Mouse (Mus musculus): ENCODE measurements at regions not wholly inside any gene's neighbourhood (a gene's known extent, or its start where the extent isn't known, plus 50 kb on each side); places are given as distances from the start of the nearest gene placed in this dataset.

DNA sequence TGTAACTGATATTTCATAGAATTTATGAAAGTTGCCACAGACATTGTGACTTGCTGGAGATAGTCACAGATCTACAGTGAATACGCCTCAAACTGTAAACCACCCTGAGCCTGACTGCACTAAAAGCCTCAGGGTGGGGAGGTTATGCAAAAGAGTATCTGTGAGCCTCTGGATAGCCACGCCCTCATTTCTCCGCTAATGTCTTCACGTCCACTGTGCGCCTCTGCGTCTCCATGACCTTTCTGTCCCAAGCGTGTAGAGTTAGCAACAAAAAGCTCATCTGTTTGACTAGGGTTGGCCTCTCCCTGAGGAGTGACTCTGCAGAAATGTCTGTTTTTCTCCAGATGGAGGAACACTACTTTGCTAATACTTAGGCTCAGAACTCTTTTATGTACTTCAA, 170.8 kb upstream of the Gm49356 start:
- no peak for DNase-seq

DNA sequence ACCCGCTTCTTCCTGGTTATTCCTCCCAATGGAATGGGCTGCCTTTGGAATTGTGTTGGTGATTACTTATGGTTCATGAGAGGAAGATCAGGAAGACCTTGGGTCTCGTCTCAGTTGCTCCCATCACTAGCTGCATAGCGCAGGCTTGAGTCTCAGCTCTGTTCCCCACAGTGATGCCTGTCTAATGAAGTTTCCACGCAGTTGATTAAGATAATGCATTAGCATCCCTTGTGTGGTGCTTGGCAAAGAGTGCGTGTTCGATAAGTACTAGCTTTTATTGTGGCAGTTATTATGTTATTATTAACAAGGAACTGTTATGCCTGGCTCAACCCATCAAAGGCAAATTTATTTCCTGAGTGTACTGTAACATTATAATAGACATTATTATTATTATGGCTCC, 169.7 kb upstream of the Gm49356 start:
- no peak for DNase-seq

DNA sequence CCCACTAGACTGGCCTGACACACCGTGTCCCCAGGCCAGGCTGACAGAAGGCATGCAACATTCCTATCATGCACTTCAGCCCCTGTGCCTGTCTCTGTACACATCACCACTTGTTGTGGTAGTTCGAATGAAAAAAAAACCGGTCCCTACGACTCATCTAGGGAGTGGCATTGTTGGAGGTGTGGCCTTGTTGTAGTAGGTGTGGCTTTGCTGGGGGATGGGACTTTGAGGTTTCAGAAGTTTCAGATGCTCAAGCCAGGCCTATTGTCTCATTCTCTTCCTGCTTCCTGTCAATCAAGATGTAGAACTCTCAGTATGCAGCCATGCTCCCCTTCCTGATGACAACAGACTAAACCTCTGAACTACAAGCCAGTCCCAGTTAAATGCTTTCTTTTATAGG, 162.1 kb upstream of the Gm49356 start:
- no peak for DNase-seq

GRCm38 (mm10) chr15:58728264-58728663, 160.8 kb upstream of the Gm49356 start:
- no peak for DNase-seq

DNA sequence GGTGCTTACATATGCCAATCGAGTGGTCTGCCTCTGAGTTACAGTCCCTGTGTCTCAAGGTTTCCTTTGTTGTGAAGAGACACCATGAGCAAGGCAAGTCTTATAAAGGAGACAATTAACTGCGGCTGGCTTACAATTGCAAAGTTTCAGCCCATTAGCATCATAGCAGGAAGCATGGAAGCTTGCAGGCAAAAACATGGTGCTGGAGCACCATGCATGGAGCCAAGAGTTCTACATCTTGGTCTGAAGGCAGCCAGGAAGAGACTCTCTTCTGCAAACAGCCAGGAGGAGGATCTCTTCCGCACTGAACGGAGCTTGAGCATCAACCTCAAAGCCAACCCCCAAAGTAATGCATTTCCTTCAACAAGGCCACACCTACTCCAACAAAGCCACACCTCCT, 158.2 kb upstream of the Gm49356 start:
- DNase-seq: no peak

- DNase-seq: no peak
Measured at GRCm38 (mm10) chr15:58731346-58731745, 157.8 kb upstream of the Gm49356 start.

- peak; percentile 27 for DNase-seq
Measured at GRCm38 (mm10) chr15:58731952-58732642, 157.0 kb upstream of the Gm49356 start.

Data from lung, postnatal 10 days (tissue).